Mouse (Mus musculus): ENCODE results near the gene Adam22. TPM values are rescaled to one million over a fixed set of nuclear protein-coding genes. Genes with fewer than 3 reads are reported as not detected.

Gene Adam22
- polyA plus RNA-seq (2014; fragmentation: Illumina TruSeq; extraction: RNeasy Lipid Tissue Mini Kit (QIAGEN cat#74804); ENCODE audit: low read depth, low replicate concordance) = 5.5 TPM

GRCm38 (mm10) chr5:8367614-8368327 lies at the start of gene Adam22:
Gene Adam22 (minus strand): TSS chr5:8368160.

GRCm38 (mm10) chr5:8045855-8046254 lies 322.1 kb downstream of the Adam22 start, which contains the start of gene Sri:
Gene Sri (plus strand): TSS chr5:8046078.

Other genes with a start within 250 kb of the Adam22 start
- gene Dbf4, start 54.6 kb upstream of the Adam22 start, polyA plus RNA-seq (2014; fragmentation: Illumina TruSeq; extraction: RNeasy Lipid Tissue Mini Kit (QIAGEN cat#74804); ENCODE audit: low read depth, low replicate concordance) = 6.3 TPM
- 36.8 TPM for gene Slc25a40, start 54.7 kb upstream of the Adam22 start, polyA plus RNA-seq (2014; fragmentation: Illumina TruSeq; extraction: RNeasy Lipid Tissue Mini Kit (QIAGEN cat#74804); ENCODE audit: low read depth, low replicate concordance)

All from kidney, adult 10 weeks (tissue).